Mouse (Mus musculus): ENCODE data around the gene 1190005I06Rik.
A peak's percentile ranks its signal among the peaks of the same experiment; 100 is the strongest.

1190005I06Rik gene

GRCm38 (mm10) chr8:120666807-120667470 is 19.5 kb upstream of the 1190005I06Rik start:
- DNase-seq = no peak

DNA sequence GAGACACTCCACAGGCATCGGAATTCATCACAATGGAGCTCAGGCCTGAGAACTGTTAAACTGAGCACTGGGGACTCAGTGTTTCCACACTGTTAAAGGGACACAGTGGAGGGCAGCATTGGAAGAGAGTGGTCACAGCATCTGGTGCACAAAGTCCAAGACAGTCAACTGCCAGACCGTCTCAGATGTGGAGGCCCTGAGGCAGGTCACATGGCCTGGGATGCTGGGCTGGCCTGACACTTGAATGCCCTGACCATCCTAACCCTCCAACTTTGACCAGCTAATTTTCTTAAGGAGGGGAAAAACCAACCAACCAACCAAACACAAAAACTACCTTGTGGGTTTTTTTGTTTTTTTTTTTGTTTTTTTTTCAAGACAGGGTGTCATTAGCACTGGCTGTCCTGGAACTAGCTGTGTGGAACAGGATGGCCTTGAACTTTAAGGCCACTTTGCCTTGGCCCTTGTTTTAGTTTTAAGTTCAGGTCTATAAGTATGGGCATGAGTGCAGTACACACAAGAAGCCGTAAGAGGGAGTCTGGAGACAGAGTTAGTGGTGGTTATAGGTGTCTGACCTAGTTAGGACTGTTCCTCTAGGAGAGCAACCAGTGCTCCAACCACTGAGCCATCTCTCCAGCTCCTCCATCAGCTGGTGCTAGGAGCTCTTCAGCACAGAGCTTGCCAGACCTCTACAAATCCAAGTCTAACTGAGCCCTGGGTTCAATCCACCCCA is 18.5 kb upstream of the 1190005I06Rik start:
- DNase-seq = peak; percentile 37

GRCm38 (mm10) chr8:120664566-120664965 is 17.1 kb upstream of the 1190005I06Rik start:
- no peak for DNase-seq

- DNase-seq = no peak
These were observed 10.0 kb upstream of the 1190005I06Rik start for GRCm38 (mm10) chr8:120657415-120657814.

GRCm38 (mm10) chr8:120656322-120657052 is 9.1 kb upstream of the 1190005I06Rik start:
- no peak for DNase-seq

- DNase-seq = no peak
These were observed 2.8 kb downstream of the 1190005I06Rik start for GRCm38 (mm10) chr8:120644663-120645062.

- no peak for DNase-seq
These were observed 5.3 kb downstream of the 1190005I06Rik start for GRCm38 (mm10) chr8:120642031-120642662.

- no peak for DNase-seq
These were observed 6.2 kb downstream of the 1190005I06Rik start for GRCm38 (mm10) chr8:120641245-120641644.

DNA sequence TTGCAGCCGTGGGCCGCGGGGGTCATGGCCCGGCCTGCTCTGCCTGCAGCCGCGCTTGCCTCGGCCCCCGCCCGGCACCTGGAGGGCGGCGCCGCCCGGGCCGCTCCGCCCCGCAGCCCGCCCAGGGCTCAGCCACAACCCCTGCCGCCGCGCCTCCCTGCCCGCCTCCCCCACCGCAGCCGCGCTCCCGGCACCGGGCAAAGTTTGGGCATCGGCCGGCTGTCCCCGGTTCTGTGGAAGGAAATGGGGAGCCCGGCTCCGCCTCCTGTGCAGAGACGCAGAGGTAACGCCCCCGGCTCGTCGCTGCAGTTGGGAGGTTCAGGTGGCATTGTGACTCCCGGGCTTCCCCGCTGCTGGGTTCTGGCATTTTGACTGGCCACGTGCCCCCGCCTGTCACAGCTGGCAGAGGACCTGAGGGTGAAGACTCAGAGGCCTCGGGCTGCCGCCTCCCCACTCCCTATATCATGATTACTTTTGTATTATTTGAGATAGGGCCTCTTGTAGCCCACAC is 13.0 kb downstream of the 1190005I06Rik start:
- peak; percentile 79 for DNase-seq

DNA sequence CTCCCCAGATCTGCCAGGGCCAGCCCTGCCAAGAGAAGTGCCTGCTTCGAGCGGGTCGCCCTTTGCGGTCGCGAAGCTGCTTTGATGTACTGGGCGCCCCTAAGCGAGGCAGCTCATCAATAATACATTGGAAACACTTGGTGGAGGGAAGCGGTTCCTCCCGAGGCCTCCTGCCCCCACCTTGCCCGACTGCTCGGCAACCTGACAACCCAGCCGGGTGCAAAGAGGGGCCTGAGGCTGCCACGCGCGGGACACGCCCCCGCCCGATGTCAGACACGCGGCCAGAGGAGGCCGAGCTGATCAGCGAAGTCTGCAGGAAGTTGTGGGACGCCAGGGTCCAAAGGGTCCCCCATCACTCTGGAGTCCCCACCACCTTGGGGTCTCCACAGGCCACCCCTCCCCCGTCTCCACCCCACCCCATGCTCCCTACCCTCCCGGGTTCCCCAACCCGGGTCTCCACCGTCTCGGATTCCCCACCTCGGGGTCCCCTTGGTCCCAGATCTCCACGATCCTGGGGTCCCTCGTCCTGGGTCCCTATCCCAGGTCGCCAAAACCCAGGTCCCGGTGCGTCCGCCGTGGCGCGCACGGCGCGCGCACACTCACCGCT is 13.7 kb downstream of the 1190005I06Rik start:
- DNase-seq = no peak

DNA sequence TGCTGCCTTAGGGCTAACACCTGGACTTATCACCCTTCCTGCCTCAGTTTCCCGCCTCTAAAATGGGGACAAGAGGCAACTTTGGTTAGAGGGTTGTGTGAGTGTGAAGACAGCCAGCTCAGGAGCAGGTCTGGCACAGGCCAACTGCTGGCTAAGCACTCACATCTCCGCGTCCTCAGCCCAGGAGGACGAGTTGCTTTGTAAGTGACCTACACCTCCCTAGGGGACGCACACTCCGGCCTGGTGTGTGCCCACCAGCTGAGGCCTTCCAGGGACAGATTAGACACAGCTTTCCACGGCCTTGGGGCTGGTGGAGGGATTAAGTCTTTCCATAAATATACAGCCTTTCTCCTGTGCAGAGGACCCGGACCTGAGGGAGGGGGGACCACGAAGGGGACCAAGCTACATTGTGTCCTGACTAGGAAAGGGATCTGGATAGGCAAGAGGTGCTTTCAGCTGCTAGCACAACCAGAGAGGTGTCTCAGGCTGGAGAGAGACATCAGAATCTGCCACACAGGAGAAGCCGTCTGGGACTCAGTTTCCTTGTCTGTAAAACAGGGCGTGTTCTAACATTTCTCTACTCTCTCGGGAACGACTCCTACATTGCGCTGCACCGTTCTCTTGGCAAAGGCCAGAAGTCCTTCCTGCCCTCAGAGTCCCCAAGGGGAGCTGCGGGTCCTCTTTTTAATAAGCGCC is 14.3 kb downstream of the 1190005I06Rik start:
- DNase-seq = no peak

DNA sequence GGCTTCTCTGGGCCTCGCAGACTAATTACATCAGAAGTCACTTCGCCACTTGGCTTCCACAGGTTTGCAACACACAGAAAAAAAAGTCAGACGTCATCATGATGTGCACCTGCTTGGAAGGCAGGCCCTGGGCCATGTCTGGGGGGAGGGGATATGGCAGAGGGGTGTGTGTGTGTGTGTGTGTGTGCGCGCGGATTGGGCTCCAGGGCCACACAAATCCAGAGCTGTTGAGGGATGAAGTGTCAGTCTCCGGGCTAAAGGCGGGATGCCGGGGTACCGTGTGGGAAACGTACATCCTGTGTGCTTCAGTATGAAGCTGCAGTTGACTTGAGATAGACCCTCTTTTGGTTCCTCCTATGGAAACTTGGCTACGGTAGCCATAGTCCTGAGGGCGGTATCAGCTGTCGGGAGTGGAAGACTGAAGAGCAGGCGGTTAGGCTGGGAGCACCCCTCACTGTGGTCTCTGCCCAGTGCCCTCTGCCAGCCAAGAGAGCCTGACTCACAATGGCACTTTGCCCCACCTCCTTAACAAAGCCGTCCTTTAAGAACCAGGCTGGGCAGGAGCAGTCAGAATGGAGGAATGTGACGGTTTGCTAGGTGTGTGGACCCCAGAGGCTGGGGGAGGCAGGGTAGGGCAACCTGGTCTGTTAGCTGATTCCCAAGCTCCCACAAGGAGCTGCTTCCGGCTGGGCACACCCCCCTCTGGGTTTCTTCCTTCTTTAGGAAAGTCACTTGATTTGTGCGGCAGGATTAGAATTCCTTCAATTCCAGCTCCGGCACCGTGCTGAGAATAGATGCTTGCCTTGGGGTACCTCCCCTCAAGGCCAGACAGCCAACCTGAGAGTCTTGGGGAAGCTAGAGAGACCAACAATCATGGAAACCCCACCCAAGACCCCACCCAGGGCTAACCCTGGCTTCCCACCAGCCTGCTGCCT is 15.7 kb downstream of the 1190005I06Rik start:
- no peak for DNase-seq

DNA sequence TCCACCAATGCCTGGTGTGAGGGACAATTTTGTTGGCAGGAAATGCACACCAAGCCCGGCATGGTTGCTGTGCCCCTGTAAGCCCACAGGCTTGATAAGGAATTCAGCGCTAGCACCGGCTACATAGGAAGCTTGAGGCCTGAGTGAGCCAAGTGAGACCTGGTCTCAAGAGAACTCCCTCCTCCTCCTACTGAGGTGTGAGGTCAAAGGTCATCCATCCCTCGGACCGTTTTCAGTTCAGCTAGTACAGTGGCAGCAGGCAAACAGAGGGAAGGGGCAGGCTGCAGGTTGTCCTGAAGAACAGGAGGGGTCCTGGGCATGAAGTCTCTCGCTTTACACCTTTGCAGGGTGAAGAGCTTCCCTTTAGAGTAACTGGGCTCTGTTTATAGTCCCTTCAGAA is 16.6 kb downstream of the 1190005I06Rik start:
- DNase-seq = no peak

- DNase-seq = no peak
These were observed 17.4 kb downstream of the 1190005I06Rik start for GRCm38 (mm10) chr8:120630031-120630430.

GRCm38 (mm10) chr8:120627298-120627697 is 20.1 kb downstream of the 1190005I06Rik start:
- DNase-seq = no peak

- no peak for DNase-seq
These were observed 21.0 kb downstream of the 1190005I06Rik start for GRCm38 (mm10) chr8:120626461-120626860.

- no peak for DNase-seq
These were observed 23.8 kb downstream of the 1190005I06Rik start for GRCm38 (mm10) chr8:120623608-120624007.

DNA sequence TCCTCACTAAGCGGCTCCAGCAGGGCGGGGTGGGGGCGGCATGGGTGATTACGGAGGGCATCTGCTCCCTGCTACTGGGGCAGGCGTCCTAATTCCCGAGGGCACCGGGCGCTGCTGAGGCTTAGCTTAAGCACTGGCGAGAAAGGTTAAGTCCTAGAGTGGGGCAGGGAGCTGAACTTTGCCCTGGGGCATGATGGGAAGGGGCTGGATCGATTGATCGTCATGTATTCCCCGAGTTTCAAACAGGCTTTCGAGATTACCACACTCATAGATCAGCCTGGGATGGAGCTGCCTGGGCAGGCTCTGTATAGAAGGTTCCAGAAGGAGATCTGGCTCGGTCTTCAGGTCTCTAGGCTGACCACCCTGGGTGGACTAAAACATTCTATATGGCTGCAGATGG is 25.3 kb downstream of the 1190005I06Rik start:
- no peak for DNase-seq

GRCm38 (mm10) chr8:120620441-120620840 is 27.0 kb downstream of the 1190005I06Rik start:
- DNase-seq = no peak

DNA sequence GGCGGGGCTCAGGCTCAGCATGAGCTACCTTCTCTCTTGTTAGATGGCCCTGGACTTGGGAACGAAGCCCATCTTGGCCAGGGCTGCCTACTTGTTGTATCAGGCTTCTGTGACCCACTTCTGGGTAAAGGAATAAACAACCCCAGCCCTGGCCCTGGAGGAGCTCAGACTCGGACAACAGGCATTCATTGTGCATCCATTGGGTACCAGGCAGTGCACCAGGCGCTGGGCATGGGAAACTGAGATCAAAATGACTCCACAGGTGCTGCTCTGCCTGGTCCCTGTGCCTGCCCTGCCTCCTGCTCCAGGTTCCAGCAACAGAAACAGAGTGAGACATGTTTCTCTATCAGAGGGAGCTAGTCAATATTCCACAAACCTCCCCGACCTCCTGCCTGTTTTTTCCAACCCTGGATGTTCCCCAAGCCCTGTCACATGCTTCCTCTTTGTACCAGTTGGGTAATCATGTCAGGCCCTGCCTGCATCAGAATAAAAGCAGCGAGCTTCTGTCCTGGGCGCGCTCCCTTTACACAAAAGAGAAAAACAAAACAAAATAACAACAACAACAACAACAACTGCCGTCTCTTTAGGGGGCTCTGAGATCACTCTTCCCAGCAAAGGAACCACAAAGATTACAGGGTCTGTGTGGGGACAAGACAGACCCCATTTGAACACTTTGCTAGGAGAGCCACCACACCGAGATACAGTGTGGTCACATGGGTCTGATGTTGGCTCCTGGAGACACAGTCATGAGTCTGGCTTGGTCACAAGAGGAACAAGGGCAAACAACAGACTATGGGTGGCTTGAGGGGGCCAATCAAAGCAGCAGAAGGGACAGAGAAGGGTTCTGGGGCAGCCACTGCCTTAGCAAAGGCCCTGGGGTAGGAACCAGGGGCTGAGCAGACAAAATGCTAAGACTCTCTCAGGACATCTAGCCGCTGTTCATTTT is 27.9 kb downstream of the 1190005I06Rik start:
- no peak for DNase-seq

Data from kidney, adult 9 months (tissue).